Mouse (Mus musculus) left cerebral cortex, adult 9 months (tissue): ENCODE data around the gene Crebzf.

Source experiments
- DNase-seq, 2 experiments: peaks; one replicate each; pipeline ENCODE4 v3.0.0; 2022; ENCODE audit warnings: low spot score in 2 of 2

The Crebzf gene

DNA sequence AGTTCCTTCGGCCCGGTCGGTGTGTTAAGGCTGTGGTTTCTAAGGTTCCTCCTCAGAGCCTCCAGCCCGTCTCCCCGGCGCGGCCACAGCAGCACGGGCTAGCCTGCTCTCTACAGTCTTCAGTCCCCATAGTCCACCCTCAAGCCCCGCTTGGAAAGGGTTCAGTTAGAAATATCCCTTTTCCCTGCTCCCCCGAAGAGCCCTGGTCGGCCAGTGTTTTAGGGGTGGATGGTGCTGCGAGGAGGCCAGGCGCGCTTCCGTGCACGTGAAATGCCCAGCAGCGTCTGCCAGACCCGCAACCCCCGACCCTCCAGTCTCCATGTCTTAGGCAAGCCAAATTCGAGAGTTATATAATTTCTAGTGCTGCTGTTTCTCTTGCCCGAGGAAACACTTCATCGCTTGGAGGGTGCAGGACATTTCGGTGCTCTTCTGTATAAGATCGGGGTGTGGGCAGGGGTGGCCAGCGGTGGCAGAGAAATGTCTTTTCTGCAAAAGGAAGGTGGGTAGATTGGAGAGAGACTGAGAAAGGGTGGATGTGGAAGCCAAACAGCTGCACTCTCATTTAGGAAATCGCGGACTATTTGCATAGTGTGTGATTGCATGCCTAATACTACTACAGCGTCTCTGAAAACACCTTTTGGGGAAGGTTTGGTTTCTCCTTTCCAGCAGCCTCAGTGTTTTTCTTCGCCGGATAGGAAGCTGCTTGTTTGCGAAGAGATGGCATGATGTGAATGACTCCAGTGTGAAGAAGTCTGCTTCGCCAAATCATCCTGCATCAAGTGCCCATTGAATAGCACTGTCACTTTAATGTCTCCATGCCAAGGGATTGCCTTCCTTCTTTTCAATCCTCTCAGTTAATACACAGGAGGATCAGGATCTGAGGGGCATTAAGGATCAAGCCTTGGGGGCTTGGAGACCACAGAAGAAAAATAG, 34.0 kb downstream of the Crebzf start, which contains the start of gene Dlg2:
Dlg2 (plus strand) TSS at position 360 of the 933 bp plus-strand sequence.
- DNase-seq: peak in 1 of 2 experiments; percentile 58

DNA sequence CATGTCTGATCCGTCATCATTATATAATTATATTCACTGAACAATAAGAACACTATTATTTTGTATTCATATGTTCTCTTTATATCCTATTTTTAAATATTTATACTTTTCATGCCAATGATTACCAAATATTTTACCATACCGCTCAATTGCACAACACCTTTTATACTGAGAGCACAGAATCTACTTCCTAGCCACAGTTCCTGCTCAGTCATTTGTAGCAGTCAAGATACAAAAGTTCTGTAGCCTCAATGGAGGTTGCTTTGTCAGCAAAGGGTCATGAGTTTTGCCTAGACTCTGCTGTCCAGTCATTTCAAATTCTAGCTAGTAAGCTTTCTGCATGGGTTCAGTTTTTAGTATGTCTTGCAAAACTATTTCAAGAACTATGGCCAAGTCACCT, 40.1 kb downstream of the Crebzf start:
- DNase-seq: no peak
